Mouse (Mus musculus): ENCODE data around the gene Rsph1.

- peak; percentile 29 for TF ChIP-seq CTCF (IDR thresholded peaks at IDR 0.05; ENCODE audit: low read depth)
- no peak for TF ChIP-seq EP300 (IDR thresholded peaks at IDR 0.05; ENCODE audit: low read depth)
Observed at GRCm38 (mm10) chr17:31242764-31243163, 34.4 kb downstream of the Rsph1 start.
